Mouse (Mus musculus) lung, embryonic 14.5 days (tissue): ENCODE results near the gene Rfc5. TPM values are rescaled to one million over a fixed set of nuclear protein-coding genes. Genes with fewer than 3 reads are reported as not detected.
"Not testable (repeated sequence)": the region's sequence is repeated elsewhere in the genome, so short reads cannot be mapped to it uniquely, and the experiment has no call there.

ENCODE experiments used
- ATAC-seq: fragments of 200-750 bp; cut with Nextera tagmentation; 2 replicates; pipeline ENCODE4 v1.8.0; 2017; ENCODE audit warnings: mild to moderate bottlenecking, moderate TSS enrichment, moderate library complexity; ENCODE audit not compliant: insufficient read depth
- DNase-seq: peaks from one replicate; pipeline ENCODE4 v3.0.0-alpha.2; 2015
- H3K27ac ChIP-seq: fragments of 300-500 bp; sonication (generic); 2 replicates; pipeline ENCODE4 v1.5.1; 2014; ENCODE audit warnings: low read depth, mild to moderate bottlenecking, moderate library complexity
- H3K27me3 ChIP-seq: fragments of 300-500 bp; sonication (generic); 2 replicates; pipeline ENCODE4 v1.6.1; 2014; ENCODE audit warnings: low read length, control low read depth; ENCODE audit not compliant: insufficient read depth
- H3K36me3 ChIP-seq: fragments of 300-500 bp; sonication (generic); 2 replicates; pipeline ENCODE4 v1.6.1; 2014; ENCODE audit warnings: control low read depth; ENCODE audit not compliant: insufficient read depth
- H3K4me1 ChIP-seq: fragments of 300-500 bp; sonication (generic); 2 replicates; pipeline ENCODE4 v1.6.1; 2014; ENCODE audit warnings: antibody characterized with exemption, control low read depth; ENCODE audit not compliant: insufficient read depth
- H3K4me2 ChIP-seq: fragments of 300-500 bp; sonication (generic); 2 replicates; pipeline ENCODE4 v1.6.1; 2014; ENCODE audit warnings: mild to moderate bottlenecking
- H3K4me3 ChIP-seq: fragments of 300-500 bp; sonication (generic); 2 replicates; pipeline ENCODE4 v1.5.1; 2014; ENCODE audit warnings: low read depth, low read length
- H3K9ac ChIP-seq: fragments of 300-500 bp; sonication (generic); 2 replicates; pipeline ENCODE4 v1.6.1; 2014
- H3K9me3 ChIP-seq: fragments of 300-500 bp; sonication (generic); 2 replicates; pipeline ENCODE4 v1.6.1; 2016; ENCODE audit warnings: low read depth, low read length, control low read depth
- CTCF ChIP-seq: IDR thresholded peaks from 2 replicates; pipeline ENCODE4 v1.5.1; 2016; ENCODE audit warnings: antibody characterized with exemption, low read depth
- WGBS: fragments of 180-500 bp; shearing (Covaris S2); extraction: QIAGEN DNeasy Blood & Tissue Kit; methylation state at CpG from one replicate; pipeline ENCODE4 v1.1.7; 2014; 5-methylcytosine and 5-hydroxymethylcytosine counted together
- polyA plus RNA-seq: library from polyadenylated mRNA; unstranded; fragments of >200 nt; fragmentation: Nextera tagmentation; extraction: Ambion mirVana; gene quantifications from 2 replicates; pipeline ENCODE4 v1.2.1, GENCODE M21; 2014

Gene Rfc5
- polyA plus RNA-seq, 1 experiment from 2014 or later = 145 TPM

- 55% methylated on average over 6 of the region's 6 CpGs for WGBS
- peaks cover 24% of the 10 kb centered on the region for H3K27me3 ChIP-seq
- H3K4me2 ChIP-seq = no peak overlapping the region
- DNase-seq (no peak), ATAC-seq (no peak)
- H3K9ac ChIP-seq = no peak overlapping the region
- H3K27ac ChIP-seq = no peak overlapping the region
- no peak for TF ChIP-seq CTCF
- H3K4me3 ChIP-seq = no peak overlapping the region
- H3K4me1 ChIP-seq = no peaks in the 10 kb centered on the region
- H3K9me3 ChIP-seq = no peaks in the 10 kb centered on the region
- no peaks in the 10 kb centered on the region for H3K36me3 ChIP-seq
Observed at GRCm38 (mm10) chr5:117409369-117409768, 20.5 kb upstream of the Rfc5 start.

GRCm38 (mm10) chr5:117408216-117408615, 19.4 kb upstream of the Rfc5 start:
- peak; percentile 62 for TF ChIP-seq CTCF
- H3K9me3 ChIP-seq = no peaks in the 10 kb centered on the region
- peak; percentile 62 for DNase-seq

GRCm38 (mm10) chr5:117404671-117405070, 15.8 kb upstream of the Rfc5 start:
- H3K27me3 ChIP-seq, H3K9ac ChIP-seq, H3K4me2 ChIP-seq, H3K4me1 ChIP-seq, ATAC-seq, H3K27ac ChIP-seq, H3K9me3 ChIP-seq, H3K36me3 ChIP-seq, DNase-seq, H3K4me3 ChIP-seq: not testable (repeated sequence)
- 91% methylated on average over 2 of the region's 2 CpGs for WGBS

More at GRCm38 (mm10) chr5:117408216-117408615, 19.4 kb upstream of the Rfc5 start:
- no peak overlapping the region for H3K9ac ChIP-seq
- no peak for ATAC-seq
- no peak overlapping the region for H3K4me2 ChIP-seq
- no peaks in the 10 kb centered on the region for H3K36me3 ChIP-seq
- H3K27me3 ChIP-seq = peaks cover 12% of the 10 kb centered on the region
- no peak overlapping the region for H3K27ac ChIP-seq
- H3K4me3 ChIP-seq = no peak overlapping the region
- WGBS = 53% methylated on average over 4 of the region's 4 CpGs
- H3K4me1 ChIP-seq = no peaks in the 10 kb centered on the region

GRCm38 (mm10) chr5:117403609-117404008, 14.8 kb upstream of the Rfc5 start:
- no peaks in the 10 kb centered on the region for H3K9me3 ChIP-seq
- TF ChIP-seq CTCF = no peak
- ATAC-seq (no peak), DNase-seq (no peak)
- H3K4me3 ChIP-seq = no peak overlapping the region
- no peak overlapping the region for H3K4me2 ChIP-seq
- no peaks in the 10 kb centered on the region for H3K4me1 ChIP-seq
- 82% methylated on average over 8 of the region's 8 CpGs for WGBS
- H3K27me3 ChIP-seq = no peaks in the 10 kb centered on the region
- H3K27ac ChIP-seq = no peak overlapping the region
- H3K36me3 ChIP-seq = no peaks in the 10 kb centered on the region
- H3K9ac ChIP-seq = no peak overlapping the region

GRCm38 (mm10) chr5:117399281-117399680, 10.4 kb upstream of the Rfc5 start:
- Histone ChIP-seq H3K9ac (no peak overlapping the region), H3K27ac (no peak overlapping the region), H3K4me1 (no peaks in the 10 kb centered on the region), H3K36me3 (no peaks in the 10 kb centered on the region), H3K4me3 (no peak overlapping the region), H3K4me2 (no peak overlapping the region), H3K9me3 (no peaks in the 10 kb centered on the region), H3K27me3 (no peaks in the 10 kb centered on the region)
- no peak for TF ChIP-seq CTCF
- ATAC-seq (no peak), DNase-seq (no peak)
- 75% methylated on average over 9 of the region's 9 CpGs for WGBS

- no peak overlapping the region for H3K4me2 ChIP-seq
- H3K4me1 ChIP-seq = no peaks in the 10 kb centered on the region
- no peaks in the 10 kb centered on the region for H3K36me3 ChIP-seq
- no peak for ATAC-seq
- H3K9me3 ChIP-seq = no peaks in the 10 kb centered on the region
- WGBS = 44% methylated on average over 4 of the region's 5 CpGs
- H3K4me3 ChIP-seq = no peak overlapping the region
- no peak overlapping the region for H3K27ac ChIP-seq
- no peak for DNase-seq
- no peak overlapping the region for H3K9ac ChIP-seq
- no peak for TF ChIP-seq CTCF
- no peaks in the 10 kb centered on the region for H3K27me3 ChIP-seq
Observed at GRCm38 (mm10) chr5:117398007-117398550, 9.2 kb upstream of the Rfc5 start.

GRCm38 (mm10) chr5:117397371-117397770, 8.5 kb upstream of the Rfc5 start:
- TF ChIP-seq CTCF = no peak
- Histone ChIP-seq H3K4me2 (no peak overlapping the region), H3K4me1 (no peaks in the 10 kb centered on the region), H3K27ac (no peak overlapping the region), H3K27me3 (no peaks in the 10 kb centered on the region), H3K4me3 (no peak overlapping the region), H3K9me3 (no peaks in the 10 kb centered on the region), H3K9ac (no peak overlapping the region), H3K36me3 (no peaks in the 10 kb centered on the region)
- DNase-seq (no peak), ATAC-seq (no peak)
- WGBS = 82% methylated on average over 6 of the region's 6 CpGs

GRCm38 (mm10) chr5:117396596-117397014, 7.8 kb upstream of the Rfc5 start:
- Histone ChIP-seq H3K27ac (no peak overlapping the region), H3K9ac (no peak overlapping the region), H3K4me1 (no peaks in the 10 kb centered on the region), H3K9me3 (no peaks in the 10 kb centered on the region), H3K27me3 (no peaks in the 10 kb centered on the region), H3K4me3 (no peak overlapping the region), H3K4me2 (no peak overlapping the region), H3K36me3 (no peaks in the 10 kb centered on the region)
- DNase-seq = no peak
- no peak for ATAC-seq
- TF ChIP-seq CTCF = no peak
- WGBS = 60% methylated on average over 6 of the region's 6 CpGs
